Mouse (Mus musculus) v-Abl transformed pro-B cells (cell line): ENCODE measurements around the gene Gm3685.
"Not testable (repeated sequence)": the region's sequence is repeated elsewhere in the genome, so short reads cannot be mapped to it uniquely, and the experiment has no call there.

Experiments used
- in situ Hi-C, 2 experiments: fragments of 400-800 bp; cut with MboI; formaldehyde crosslinking; loops; one replicate each; pipeline ENCODE4 v1.15.1; 2025; ENCODE audit not compliant: unreplicated experiment in 2 of 2

Gene Gm3685

GRCm38 (mm10) chr14:7044870-7045269 lies at the start of gene Gm3685:
Gm3685 (minus strand) TSS chr14:7044970.
- in situ Hi-C loops = not testable (repeated sequence)

DNA sequence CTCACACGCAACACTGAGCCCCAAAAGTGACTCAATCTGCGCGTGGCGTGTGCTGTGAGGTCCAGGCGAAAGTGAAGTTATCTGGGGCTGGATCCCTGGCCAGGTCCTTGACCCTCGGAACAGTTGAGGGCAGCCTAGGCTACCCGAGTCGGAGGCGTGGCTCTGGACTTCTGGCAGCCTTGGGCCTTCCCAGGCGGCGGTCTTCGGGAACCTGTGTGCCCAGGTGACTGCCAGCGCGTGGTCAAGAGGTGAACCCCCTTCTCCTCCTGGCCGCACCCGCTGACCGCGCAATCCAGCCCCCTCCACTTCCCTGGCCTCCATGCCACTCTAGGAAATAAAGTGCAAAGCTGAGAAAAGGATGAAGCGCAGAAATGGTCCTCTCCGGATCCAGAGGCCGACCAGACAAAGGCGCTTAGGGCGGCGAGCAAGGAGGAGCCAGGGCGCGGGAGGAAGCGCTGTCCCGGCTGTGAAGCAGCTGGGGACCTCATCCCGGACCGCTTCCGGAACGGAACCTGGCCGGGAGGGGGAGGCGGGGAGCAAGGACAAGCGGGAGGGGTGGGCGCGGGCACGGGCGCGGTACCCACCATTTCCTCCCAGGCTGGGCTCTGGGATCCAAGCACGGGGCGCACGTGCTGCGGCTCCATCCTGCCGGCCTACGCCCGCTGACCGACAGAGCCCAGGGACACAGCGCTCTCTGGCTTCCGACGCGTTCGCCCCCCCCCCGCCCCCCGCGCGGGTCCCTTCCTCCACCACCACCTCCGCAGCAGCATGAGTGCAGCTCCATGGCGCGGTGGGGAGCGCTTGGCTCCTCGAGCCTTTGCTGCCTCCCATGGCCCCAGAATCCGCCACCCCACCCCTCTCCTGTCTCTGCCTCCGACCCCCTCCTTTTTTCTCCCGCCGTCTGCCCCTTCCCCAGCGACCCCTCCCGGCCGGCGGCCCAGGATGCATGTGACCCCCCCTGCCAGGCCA lies 17.7 kb downstream of the Gm3685 start, which contains the start of gene Gm10406:
Gm10406 (minus strand) TSS at position 669 of the 969 bp plus-strand sequence.
- in situ Hi-C loops = not testable (repeated sequence)

DNA sequence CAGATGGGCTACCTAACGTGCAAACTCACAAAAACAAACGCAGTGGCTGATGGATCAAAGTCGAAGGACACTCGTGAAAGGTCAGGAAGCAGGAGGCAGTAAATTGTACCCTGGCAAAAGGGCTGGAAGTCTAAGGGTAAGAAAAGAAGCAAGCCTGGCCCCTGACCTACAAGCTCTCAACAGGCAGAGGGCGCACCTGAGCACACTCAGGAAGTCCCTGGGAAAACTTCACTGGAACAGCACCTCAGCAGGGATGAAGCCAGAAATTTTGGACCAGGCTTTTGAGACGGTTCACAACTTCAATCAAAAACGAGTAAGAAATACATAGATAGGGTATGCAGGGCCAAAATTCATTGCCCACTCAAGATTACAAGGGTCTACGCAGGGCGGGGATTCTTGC lies 18.5 kb downstream of the Gm3685 start:
- in situ Hi-C loops = not testable (repeated sequence)
